ENCODE assay signal across 8 mouse cellular contexts in the genomic region with DNA sequence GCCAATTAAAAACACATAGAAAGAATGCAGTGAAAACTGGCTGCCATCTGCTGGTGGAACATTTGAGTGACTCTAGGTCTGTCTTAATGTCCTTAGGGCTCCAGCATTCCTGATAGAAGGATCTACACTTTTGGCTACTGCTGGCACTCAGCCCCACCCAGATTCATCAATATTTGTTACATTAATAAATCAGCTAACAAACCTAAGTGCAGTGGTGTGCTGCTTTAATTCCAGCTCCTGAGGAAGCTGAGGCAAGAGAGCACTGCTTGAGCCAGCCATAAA. TPM values are rescaled to one million over a fixed set of nuclear protein-coding genes. Genes with fewer than 3 reads are reported as not detected.
DNase-seq lines count a peak whose midpoint lies in the region; ATAC-seq and TF ChIP-seq lines count a peak whose summit lies in the region.

No protein-coding gene starts in this region.

- H3K4me1 ChIP-seq in cortical plate, adult 2 months (ENCODE audit: control insufficient read depth, insufficient read depth, low read length), result peaks cover 2% of the 10 kb centered on the region; the same call in 1 of the 2 replicates
- H3K4me1 ChIP-seq in heart, embryonic 13.5 days, result peaks cover 13% of the 10 kb centered on the region
- peaks cover 22% of the 10 kb centered on the region for H3K4me1 ChIP-seq in kidney, embryonic 15.5 days
- H3K4me1 ChIP-seq in limb, embryonic 13.5 days, result peaks cover 21% of the 10 kb centered on the region
- H3K4me1 ChIP-seq in midbrain, embryonic 16.5 days (ENCODE audit: control insufficient read depth, insufficient read depth, low read length), result peaks cover 11% of the 10 kb centered on the region

- TF ChIP-seq CTCF in cortical plate, adult 2 months (IDR thresholded peaks at IDR 0.05; ENCODE audit: extremely low read depth, insufficient read depth, low read length), result peak; percentile 52

- H3K27me3 ChIP-seq in heart, embryonic 13.5 days (replicated peaks), result no peaks in the 10 kb centered on the region
- no peaks in the 10 kb centered on the region for H3K27me3 ChIP-seq in kidney, embryonic 15.5 days
- no peaks in the 10 kb centered on the region for H3K27me3 ChIP-seq in limb, embryonic 13.5 days
- no peaks in the 10 kb centered on the region for H3K27me3 ChIP-seq in midbrain, embryonic 16.5 days (ENCODE audit: control insufficient read depth, insufficient read depth, low read depth, low read length)

- H3K9me3 ChIP-seq in heart, embryonic 13.5 days, result no peaks in the 10 kb centered on the region
- no peaks in the 10 kb centered on the region for H3K9me3 ChIP-seq in kidney, embryonic 15.5 days (replicated peaks)
- H3K9me3 ChIP-seq in limb, embryonic 13.5 days, result no peaks in the 10 kb centered on the region
- no peaks in the 10 kb centered on the region for H3K9me3 ChIP-seq in midbrain, embryonic 16.5 days (replicated peaks; ENCODE audit: control insufficient read depth, low read length, poor library complexity, severe bottlenecking)

- no peak for TF ChIP-seq POLR2A in cortical plate, adult 2 months (IDR thresholded peaks at IDR 0.05; ENCODE audit: extremely low read depth, insufficient read depth, low read length)

- ATAC-seq in heart, embryonic 13.5 days (ENCODE audit: extremely low read depth, insufficient number of reproducible peaks, low FRiP score, low TSS enrichment), result no peak
- peak; percentile 86 for ATAC-seq in kidney, embryonic 15.5 days (replicated peaks; ENCODE audit: low FRiP score)
- ATAC-seq in limb, embryonic 13.5 days (ENCODE audit: low FRiP score, low read depth), result peak; percentile 85
- ATAC-seq in midbrain, embryonic 16.5 days, result peak; percentile 85

- H3K4me3 ChIP-seq in cortical plate, adult 2 months (ENCODE audit: insufficient read depth, low read length), result no peak overlapping the region
- H3K4me3 ChIP-seq in heart, embryonic 13.5 days, result peak overlapping the region; percentile 34
- H3K4me3 ChIP-seq in kidney, embryonic 15.5 days (replicated peaks), result peak overlapping the region; percentile 15; the same call in 1 of the 2 replicates
- H3K4me3 ChIP-seq in limb, embryonic 13.5 days, result no peak overlapping the region; the same call in 1 of the 2 replicates
- no peak overlapping the region for H3K4me3 ChIP-seq in midbrain, embryonic 16.5 days (ENCODE audit: low read depth, low read length)

- H3K4me2 ChIP-seq in heart, embryonic 13.5 days, result peak overlapping the region; percentile 63
- H3K4me2 ChIP-seq in kidney, embryonic 15.5 days, result peak overlapping the region; percentile 49
- H3K4me2 ChIP-seq in limb, embryonic 13.5 days (replicated peaks), result peak overlapping the region; percentile 52
- H3K4me2 ChIP-seq in midbrain, embryonic 16.5 days (ENCODE audit: low read length), result peak overlapping the region; percentile 36

- no peak overlapping the region for H3K27ac ChIP-seq in cortical plate, adult 2 months (ENCODE audit: insufficient read depth, low read length)
- no peak overlapping the region for H3K27ac ChIP-seq in heart, embryonic 13.5 days (replicated peaks)
- H3K27ac ChIP-seq in kidney, embryonic 15.5 days, result no peak overlapping the region
- H3K27ac ChIP-seq in limb, embryonic 13.5 days, result no peak overlapping the region
- H3K27ac ChIP-seq in midbrain, embryonic 16.5 days (ENCODE audit: low read length), result peak overlapping the region; percentile 83

- no peaks in the 10 kb centered on the region for H3K36me3 ChIP-seq in heart, embryonic 13.5 days
- H3K36me3 ChIP-seq in kidney, embryonic 15.5 days, result no peaks in the 10 kb centered on the region
- no peaks in the 10 kb centered on the region for H3K36me3 ChIP-seq in limb, embryonic 13.5 days
- H3K36me3 ChIP-seq in midbrain, embryonic 16.5 days (ENCODE audit: control insufficient read depth, insufficient read depth, low read length), result no peaks in the 10 kb centered on the region

- DNase-seq in urinary bladder, postnatal 25 days (ENCODE audit: low spot score), result peak; percentile 28
- DNase-seq in urinary bladder, postnatal 4 days (ENCODE audit: low spot score in 2 of 2), result no peak
- DNase-seq in c-Kit-positive CD71-positive TER-119-positive erythroid progenitor cells, embryonic 14.5 days (ENCODE audit: low spot score), result no peak

- peak overlapping the region; percentile 60 for H3K9ac ChIP-seq in heart, embryonic 13.5 days
- H3K9ac ChIP-seq in kidney, embryonic 15.5 days, result no peak overlapping the region
- H3K9ac ChIP-seq in limb, embryonic 13.5 days, result no peak overlapping the region; the same call in 1 of the 2 replicates
- H3K9ac ChIP-seq in midbrain, embryonic 16.5 days (ENCODE audit: low read depth, low read length), result peak overlapping the region; percentile 55; the same call in 1 of the 2 replicates

RNA-seq across cellular contexts. Expression of a gene that starts 32.7 kb away (rescaled TPM):
- 30.0 and 31.8 TPM in 2 replicates for polyA plus RNA-seq in cortical plate, adult 2 months (2012; rRNA removed)
- 459 and 524 TPM in 2 replicates for polyA plus RNA-seq in heart, embryonic 13.5 days (2015; fragmentation: Nextera tagmentation; extraction: Ambion mirVana)
- polyA plus RNA-seq in kidney, embryonic 15.5 days (2015; fragmentation: Nextera tagmentation; extraction: Ambion mirVana), result 121 and 125 TPM in 2 replicates
- polyA plus RNA-seq in limb, embryonic 13.5 days (2015; fragmentation: Nextera tagmentation; extraction: Ambion mirVana), result 75.8 and 83.4 TPM in 2 replicates
- 36.3 and 42.7 TPM in 2 replicates for polyA plus RNA-seq in midbrain, embryonic 16.5 days (2015; fragmentation: Nextera tagmentation; extraction: Ambion mirVana)

RNA-seq across cellular contexts. Expression of a gene that starts 49.4 kb away (rescaled TPM):
- polyA plus RNA-seq in cortical plate, adult 2 months (2012; rRNA removed), result 1.3 TPM in 2 replicates
- 415 and 464 TPM in 2 replicates for polyA plus RNA-seq in heart, embryonic 13.5 days (2015; fragmentation: Nextera tagmentation; extraction: Ambion mirVana)
- 51.7 and 109 TPM in 2 replicates for polyA plus RNA-seq in kidney, embryonic 15.5 days (2015; fragmentation: Nextera tagmentation; extraction: Ambion mirVana)
- 383 and 390 TPM in 2 replicates for polyA plus RNA-seq in limb, embryonic 13.5 days (2015; fragmentation: Nextera tagmentation; extraction: Ambion mirVana)
- 0.63 and 1.0 TPM in 2 replicates for polyA plus RNA-seq in midbrain, embryonic 16.5 days (2015; fragmentation: Nextera tagmentation; extraction: Ambion mirVana)

Comparison
In these comparisons a context has a peak if more than half of its experiments do, and no peak if none do; other contexts are left out.
1. H3K4me3 ChIP-seq: peak in heart, embryonic 13.5 days (single experiment) and kidney, embryonic 15.5 days (single experiment); none in cortical plate, adult 2 months (single experiment), limb, embryonic 13.5 days (single experiment) and midbrain, embryonic 16.5 days (single experiment).
2. H3K9ac ChIP-seq: peak in heart, embryonic 13.5 days (single experiment) and midbrain, embryonic 16.5 days (single experiment); none in kidney, embryonic 15.5 days (single experiment) and limb, embryonic 13.5 days (single experiment).
3. RNA of a gene that starts 49.4 kb away (polyA plus RNA-seq): 415 to 464 TPM in heart, embryonic 13.5 days, 383 to 390 TPM in limb, embryonic 13.5 days and 51.7 to 109 TPM in kidney, embryonic 15.5 days; 1.3 TPM in cortical plate, adult 2 months and 0.63 to 1.0 TPM in midbrain, embryonic 16.5 days; every median in the first group is over 10 times any median in the second.
4. Peak in every context shown above with its lines, with median percentiles within 50 percentile points of each other: H3K4me2 ChIP-seq.